Mouse (Mus musculus): ENCODE data around the gene Gm42791.

DNA sequence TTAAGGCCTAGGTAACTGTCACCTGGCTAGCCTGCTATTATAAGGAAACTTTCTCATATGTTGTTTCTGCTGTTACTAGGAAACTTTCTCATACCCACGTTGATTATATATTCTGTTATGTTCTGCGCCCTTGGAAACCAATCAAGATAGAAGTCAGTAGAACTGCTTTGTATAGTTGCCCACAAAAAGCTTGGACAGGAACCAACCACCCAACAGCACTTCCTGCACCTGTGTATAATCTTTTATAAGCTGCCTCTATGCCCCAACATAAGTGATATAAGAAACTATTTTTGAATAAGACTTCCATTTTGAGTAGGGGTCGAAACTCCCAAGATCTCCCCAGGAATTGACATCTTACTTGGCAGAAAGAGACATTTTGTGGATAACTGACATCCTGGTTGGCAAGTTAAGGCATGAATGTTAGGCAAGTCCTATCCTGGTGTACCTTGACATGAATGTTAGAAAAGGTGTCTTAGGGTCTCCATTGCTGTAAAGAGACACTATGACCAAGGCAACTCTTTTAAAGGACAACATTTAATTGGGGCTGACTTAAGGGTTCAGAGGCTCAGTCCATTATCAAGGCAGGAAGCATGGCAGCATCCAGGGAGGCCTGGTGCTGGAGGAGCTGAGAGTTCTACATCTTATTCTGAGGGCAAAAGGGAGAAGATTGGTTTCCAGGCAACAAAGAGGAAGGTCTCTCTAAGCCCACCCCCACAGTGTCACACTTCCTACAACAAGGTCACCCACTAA is 22.9 kb upstream of the Gm42791 start:
- TF ChIP-seq CTCF (conservative IDR thresholded peaks at IDR 0.05; ENCODE audit: low read length) (no peak), NANOG (IDR thresholded peaks at IDR 0.05; ENCODE audit: borderline replicate concordance, low read length) (no peak), POU5F1 (IDR thresholded peaks at IDR 0.05; ENCODE audit: borderline replicate concordance, low read length) (no peak)

Measured in E14TG2a.4 (cell line).